Mouse (Mus musculus): ENCODE data around the gene Cep170b. TPM values are rescaled to one million over a fixed set of nuclear protein-coding genes. Genes with fewer than 3 reads are reported as not detected.

Cep170b gene
- total and polyA plus RNA-seq, 2 experiments from 2014 or later = 46.4 to 140 TPM

- Histone ChIP-seq H3K27ac (ENCODE audit: low read depth, low read length) (peak overlapping the region; percentile 67), H3K9ac (replicated peaks; ENCODE audit: low read length, poor library complexity, severe bottlenecking) (peak overlapping the region; percentile 96), H3K27me3 (ENCODE audit: insufficient read depth, low read length) (no peaks in the 10 kb centered on the region), H3K36me3 (ENCODE audit: insufficient read depth, low read length) (no peaks in the 10 kb centered on the region), H3K4me1 (ENCODE audit: insufficient read depth, low read length) (peaks cover 9% of the 10 kb centered on the region; the same call in 1 of the 2 replicates), H3K4me2 (ENCODE audit: low read depth, low read length, poor library complexity, severe bottlenecking) (peak overlapping the region; percentile 91), H3K9me3 (ENCODE audit: low read length) (no peaks in the 10 kb centered on the region), H3K4me3 (ENCODE audit: low read depth, low read length) (peak overlapping the region; percentile 86)
- TF ChIP-seq CTCF (IDR thresholded peaks at IDR 0.05) = no peak
- DNase-seq (ENCODE audit: low spot score) (peak; percentile 41), ATAC-seq (ENCODE audit: low FRiP score) (peak; percentile 47)
- WGBS = under 1% methylated on average over 46 of the region's 75 CpGs
These were observed 2.2 kb downstream of the Cep170b start for GRCm38 (mm10) chr12:112722240-112723027.

GRCm38 (mm10) chr12:112723028-112723330, 2.7 kb downstream of the Cep170b start:
- peaks cover 9% of the 10 kb centered on the region; the same call in 1 of the 2 replicates for H3K4me1 ChIP-seq (ENCODE audit: insufficient read depth, low read length)
- TF ChIP-seq CTCF (IDR thresholded peaks at IDR 0.05) = no peak
- no peak for DNase-seq (ENCODE audit: low spot score)
- peak overlapping the region; percentile 91 for H3K4me2 ChIP-seq (ENCODE audit: low read depth, low read length, poor library complexity, severe bottlenecking)
- no peaks in the 10 kb centered on the region for H3K27me3 ChIP-seq (ENCODE audit: insufficient read depth, low read length)
- peak overlapping the region; percentile 86 for H3K4me3 ChIP-seq (ENCODE audit: low read depth, low read length)
- no peak for ATAC-seq (ENCODE audit: low FRiP score)
- peak overlapping the region; percentile 96 for H3K9ac ChIP-seq (replicated peaks; ENCODE audit: low read length, poor library complexity, severe bottlenecking)
- 16% methylated on average over 5 of the region's 5 CpGs for WGBS
- H3K27ac ChIP-seq (ENCODE audit: low read depth, low read length) = peak overlapping the region; percentile 67; the same call in 1 of the 2 replicates
- H3K9me3 ChIP-seq (ENCODE audit: low read length) = no peaks in the 10 kb centered on the region
- no peaks in the 10 kb centered on the region for H3K36me3 ChIP-seq (ENCODE audit: insufficient read depth, low read length)

GRCm38 (mm10) chr12:112723445-112723844, 3.2 kb downstream of the Cep170b start:
- 90% methylated on average over 6 of the region's 6 CpGs for WGBS
- ATAC-seq (ENCODE audit: low FRiP score) (no peak), DNase-seq (ENCODE audit: low spot score) (no peak)
- Histone ChIP-seq H3K4me2 (ENCODE audit: low read depth, low read length, poor library complexity, severe bottlenecking) (peak overlapping the region; percentile 91), H3K36me3 (ENCODE audit: insufficient read depth, low read length) (no peaks in the 10 kb centered on the region), H3K4me3 (ENCODE audit: low read depth, low read length) (peak overlapping the region; percentile 86), H3K9me3 (ENCODE audit: low read length) (no peaks in the 10 kb centered on the region), H3K27ac (ENCODE audit: low read depth, low read length) (0 out of 2 replicates have a peak overlapping the region, but pooled peaks have one; percentile 32), H3K27me3 (ENCODE audit: insufficient read depth, low read length) (no peaks in the 10 kb centered on the region), H3K4me1 (ENCODE audit: insufficient read depth, low read length) (peaks cover 9% of the 10 kb centered on the region; the same call in 1 of the 2 replicates), H3K9ac (replicated peaks; ENCODE audit: low read length, poor library complexity, severe bottlenecking) (peak overlapping the region; percentile 96)
- TF ChIP-seq CTCF (IDR thresholded peaks at IDR 0.05) = no peak

- H3K27ac ChIP-seq (ENCODE audit: low read depth, low read length) = no peak overlapping the region
- H3K4me2 ChIP-seq (ENCODE audit: low read depth, low read length, poor library complexity, severe bottlenecking) = peak overlapping the region; percentile 91; the same call in 1 of the 2 replicates
- no peaks in the 10 kb centered on the region for H3K27me3 ChIP-seq (ENCODE audit: insufficient read depth, low read length)
- H3K9ac ChIP-seq (replicated peaks; ENCODE audit: low read length, poor library complexity, severe bottlenecking) = no peak overlapping the region
- no peak overlapping the region for H3K4me3 ChIP-seq (ENCODE audit: low read depth, low read length)
- DNase-seq (ENCODE audit: low spot score) (peak; percentile 77), ATAC-seq (ENCODE audit: low FRiP score) (peak; percentile 39; the same call in 1 of the 2 replicates)
- 74% methylated on average over 11 of the region's 11 CpGs for WGBS
- H3K9me3 ChIP-seq (ENCODE audit: low read length) = no peaks in the 10 kb centered on the region
- H3K36me3 ChIP-seq (ENCODE audit: insufficient read depth, low read length) = peaks cover 4% of the 10 kb centered on the region; the same call in 1 of the 2 replicates
- peak; percentile 65 for TF ChIP-seq CTCF (IDR thresholded peaks at IDR 0.05)
- H3K4me1 ChIP-seq (ENCODE audit: insufficient read depth, low read length) = peaks cover 9% of the 10 kb centered on the region; the same call in 1 of the 2 replicates
These were observed 4.0 kb downstream of the Cep170b start for GRCm38 (mm10) chr12:112724077-112724805.

GRCm38 (mm10) chr12:112727801-112728200, 7.5 kb downstream of the Cep170b start:
- Histone ChIP-seq H3K9ac (replicated peaks; ENCODE audit: low read length, poor library complexity, severe bottlenecking) (no peak overlapping the region), H3K4me3 (ENCODE audit: low read depth, low read length) (no peak overlapping the region), H3K27me3 (ENCODE audit: insufficient read depth, low read length) (no peaks in the 10 kb centered on the region), H3K27ac (ENCODE audit: low read depth, low read length) (no peak overlapping the region), H3K36me3 (ENCODE audit: insufficient read depth, low read length) (peaks cover 18% of the 10 kb centered on the region), H3K9me3 (ENCODE audit: low read length) (no peaks in the 10 kb centered on the region), H3K4me2 (ENCODE audit: low read depth, low read length, poor library complexity, severe bottlenecking) (no peak overlapping the region), H3K4me1 (ENCODE audit: insufficient read depth, low read length) (peaks cover 9% of the 10 kb centered on the region; the same call in 1 of the 2 replicates)
- no peak for TF ChIP-seq CTCF (IDR thresholded peaks at IDR 0.05)
- DNase-seq (ENCODE audit: low spot score) (no peak), ATAC-seq (ENCODE audit: low FRiP score) (no peak)
- WGBS = 72% methylated on average over 8 of the region's 8 CpGs

- Histone ChIP-seq H3K9ac (replicated peaks; ENCODE audit: low read length, poor library complexity, severe bottlenecking) (no peak overlapping the region), H3K4me3 (ENCODE audit: low read depth, low read length) (no peak overlapping the region), H3K4me2 (ENCODE audit: low read depth, low read length, poor library complexity, severe bottlenecking) (no peak overlapping the region), H3K36me3 (ENCODE audit: insufficient read depth, low read length) (peaks cover 42% of the 10 kb centered on the region), H3K27me3 (ENCODE audit: insufficient read depth, low read length) (no peaks in the 10 kb centered on the region), H3K9me3 (ENCODE audit: low read length) (no peaks in the 10 kb centered on the region), H3K4me1 (ENCODE audit: insufficient read depth, low read length) (no peaks in the 10 kb centered on the region), H3K27ac (ENCODE audit: low read depth, low read length) (no peak overlapping the region)
- TF ChIP-seq CTCF (IDR thresholded peaks at IDR 0.05) = no peak
- DNase-seq (ENCODE audit: low spot score) (no peak), ATAC-seq (ENCODE audit: low FRiP score) (no peak)
- 89% methylated on average over 14 of the region's 14 CpGs for WGBS
These were observed 10.6 kb downstream of the Cep170b start for GRCm38 (mm10) chr12:112730808-112731207.

Measured in midbrain, postnatal 0 days (tissue).